Mouse (Mus musculus): ENCODE measurements around the gene Eif3d. TPM values are rescaled to one million over a fixed set of nuclear protein-coding genes. Genes with fewer than 3 reads are reported as not detected.

Eif3d gene
- 8.1 TPM for polyA plus RNA-seq (2014; fragmentation: Illumina TruSeq; extraction: RNeasy Lipid Tissue Mini Kit (QIAGEN cat#74804); ENCODE audit: low replicate concordance)

DNA sequence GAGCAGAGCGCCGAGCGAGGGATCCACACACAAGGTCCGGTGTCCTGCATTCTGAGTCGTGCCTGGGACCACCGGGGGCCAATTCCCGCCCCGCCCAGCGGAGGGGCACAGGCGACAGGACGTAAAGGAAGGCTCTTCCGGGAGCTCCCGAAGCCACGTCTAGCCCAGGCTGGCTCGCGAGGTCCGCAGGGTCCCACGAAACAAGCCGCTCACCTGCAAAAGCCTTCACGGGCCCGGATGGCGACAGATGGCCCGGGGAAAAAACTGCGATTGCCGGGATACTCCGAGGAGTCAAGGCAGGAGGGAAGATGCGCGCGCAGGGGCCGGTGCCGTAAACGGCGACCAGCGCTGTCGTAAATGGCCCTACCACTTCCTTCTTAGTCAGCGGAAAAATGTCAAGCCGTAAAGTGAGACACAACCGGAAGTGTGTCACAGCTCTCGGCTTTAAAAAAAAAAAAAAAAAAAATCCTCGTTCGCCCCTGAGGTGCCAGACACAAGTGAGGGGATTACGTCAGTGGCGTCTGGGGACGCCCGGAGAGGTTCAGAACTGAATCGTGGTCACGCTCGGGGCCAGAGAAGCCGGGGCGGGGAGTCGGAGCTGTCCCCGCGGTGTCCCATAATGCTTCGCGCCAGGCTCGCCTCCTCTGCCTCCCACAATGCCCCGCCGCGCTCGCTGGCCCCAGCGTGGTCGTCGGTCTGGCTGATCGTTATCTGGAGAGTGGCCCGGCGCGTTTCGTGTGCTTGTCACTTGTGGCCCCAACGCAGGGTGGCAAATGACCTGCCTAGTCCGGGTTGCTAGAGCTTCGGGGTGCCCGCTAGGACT lies at the start of gene Eif3d:
Gene Eif3d, minus strand, starts transcription at position 344 of the 823 bp plus-strand sequence.

DNA sequence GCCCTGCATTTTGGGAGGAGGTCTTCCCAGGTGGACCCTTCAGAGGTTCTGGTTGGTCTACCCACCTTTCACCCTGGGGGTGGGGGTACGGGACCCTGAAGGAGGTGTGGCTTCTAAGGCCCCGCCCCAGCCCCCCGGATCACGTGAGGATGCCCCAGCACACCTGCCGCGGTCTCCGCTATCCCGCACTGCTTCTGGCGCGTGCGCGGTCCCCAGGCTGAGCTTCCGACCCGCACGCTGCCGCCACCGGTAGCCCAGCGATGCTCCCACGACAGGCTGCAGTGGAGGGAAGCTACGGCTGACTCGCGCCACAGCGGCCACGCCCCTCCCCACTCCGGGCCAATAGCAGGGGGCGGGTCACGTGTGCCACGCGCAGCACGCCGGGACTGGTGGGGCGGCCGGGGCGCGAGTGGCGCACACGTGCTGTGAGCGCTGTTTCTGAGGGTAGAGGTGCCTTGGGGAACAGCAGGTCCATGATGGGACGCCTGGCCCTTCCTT lies 14.2 kb downstream of the Eif3d start, which contains the start of gene Foxred2:
Gene Foxred2, minus strand, starts transcription at position 319 of the 498 bp plus-strand sequence.

DNA sequence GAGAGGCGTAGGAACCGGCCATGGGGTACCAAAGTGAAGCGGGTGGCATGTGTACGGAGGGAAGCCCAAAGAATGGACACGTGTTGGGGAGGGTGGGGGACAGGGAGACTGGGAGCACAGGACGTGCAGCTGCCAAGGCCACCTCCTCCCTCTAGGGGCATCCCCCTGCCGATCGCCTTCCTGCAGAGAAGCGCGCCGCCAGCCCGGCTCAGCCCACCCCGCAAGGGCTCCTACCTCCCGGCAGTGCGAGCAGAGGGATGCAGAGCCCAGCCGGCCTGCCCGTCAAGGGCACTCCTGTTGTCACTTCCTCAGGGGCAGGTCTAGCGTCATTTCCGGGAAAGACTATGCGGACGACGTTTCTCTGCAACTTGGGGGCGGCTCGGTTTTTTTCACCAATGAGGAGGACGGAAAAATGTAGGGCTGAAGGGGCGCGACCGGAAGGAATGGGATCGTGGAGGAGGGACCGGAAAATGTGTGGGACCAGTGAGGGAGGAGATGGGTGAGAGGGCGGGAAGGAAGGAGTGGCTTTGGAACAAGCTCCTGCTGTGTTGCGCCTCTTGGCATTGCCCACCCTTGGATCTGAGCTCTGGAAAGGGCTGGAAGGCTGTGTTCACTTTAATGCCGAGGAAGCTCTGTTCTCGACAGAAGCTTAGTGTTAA lies 41.8 kb downstream of the Eif3d start, which contains the start of gene Txn2:
Gene Txn2, minus strand, starts transcription at position 334 of the 659 bp plus-strand sequence.

Other genes starting within 250 kb of the Eif3d start
- gene Apol9b, start 241.8 kb downstream of the Eif3d start, polyA plus RNA-seq (2014; fragmentation: Illumina TruSeq; extraction: RNeasy Lipid Tissue Mini Kit (QIAGEN cat#74804); ENCODE audit: low replicate concordance): 2.5 TPM
- 0.15 TPM for gene Apol8, start 213.8 kb downstream of the Eif3d start, polyA plus RNA-seq (2014; fragmentation: Illumina TruSeq; extraction: RNeasy Lipid Tissue Mini Kit (QIAGEN cat#74804); ENCODE audit: low replicate concordance)
- 5.8 TPM for gene Myh9, start 128.6 kb downstream of the Eif3d start, polyA plus RNA-seq (2014; fragmentation: Illumina TruSeq; extraction: RNeasy Lipid Tissue Mini Kit (QIAGEN cat#74804); ENCODE audit: low replicate concordance)
- gene Txn2, start 41.8 kb downstream of the Eif3d start, polyA plus RNA-seq (2014; fragmentation: Illumina TruSeq; extraction: RNeasy Lipid Tissue Mini Kit (QIAGEN cat#74804); ENCODE audit: low replicate concordance): 68.4 TPM
- 1.0 TPM for gene Foxred2, start 14.1 kb downstream of the Eif3d start, polyA plus RNA-seq (2014; fragmentation: Illumina TruSeq; extraction: RNeasy Lipid Tissue Mini Kit (QIAGEN cat#74804); ENCODE audit: low replicate concordance)
- not detected for gene Cacng2, start 149.2 kb upstream of the Eif3d start, polyA plus RNA-seq (2014; fragmentation: Illumina TruSeq; extraction: RNeasy Lipid Tissue Mini Kit (QIAGEN cat#74804); ENCODE audit: low replicate concordance)
- not detected for gene Ift27, start 203.3 kb upstream of the Eif3d start, polyA plus RNA-seq (2014; fragmentation: Illumina TruSeq; extraction: RNeasy Lipid Tissue Mini Kit (QIAGEN cat#74804); ENCODE audit: low replicate concordance)
- gene Pvalb, start 235.6 kb upstream of the Eif3d start, polyA plus RNA-seq (2014; fragmentation: Illumina TruSeq; extraction: RNeasy Lipid Tissue Mini Kit (QIAGEN cat#74804); ENCODE audit: low replicate concordance): not detected